Mouse (Mus musculus) forebrain, embryonic 14.5 days (tissue): ENCODE measurements around the gene 2310079G19Rik. TPM values are rescaled to one million over a fixed set of nuclear protein-coding genes. Genes with fewer than 3 reads are reported as not detected.

Source experiments
- ATAC-seq: fragments of 200-750 bp; cut with Nextera tagmentation; 2 replicates; pipeline ENCODE4 v1.8.0; 2017; ENCODE audit warnings: mild to moderate bottlenecking, moderate library complexity
- DNase-seq: peaks from one replicate; pipeline ENCODE4 v3.0.0-alpha.2; 2015; ENCODE audit warnings: low spot score
- H3K27ac ChIP-seq: fragments of 300-500 bp; sonication (generic); 2 replicates; pipeline ENCODE4 v1.5.1; 2014; ENCODE audit warnings: low read depth, mild to moderate bottlenecking, control low read depth, low read length, moderate library complexity
- H3K27me3 ChIP-seq: fragments of 300-500 bp; sonication (generic); replicated peaks from 2 replicates; pipeline ENCODE4 v1.6.1; 2014; ENCODE audit warnings: low read length, control low read depth, mixed read lengths; ENCODE audit not compliant: control insufficient read depth, insufficient read depth
- H3K36me3 ChIP-seq: fragments of 300-500 bp; sonication (generic); 2 replicates; pipeline ENCODE4 v1.6.1; 2014; ENCODE audit warnings: low read length, control low read depth; ENCODE audit not compliant: control insufficient read depth, insufficient read depth
- H3K4me1 ChIP-seq: fragments of 300-500 bp; sonication (generic); 2 replicates; pipeline ENCODE4 v1.6.1; 2014; ENCODE audit warnings: antibody characterized with exemption, low read length, control low read depth; ENCODE audit not compliant: control insufficient read depth, insufficient read depth
- H3K4me2 ChIP-seq: fragments of 300-500 bp; sonication (generic); 2 replicates; pipeline ENCODE4 v1.6.1; 2014; ENCODE audit warnings: mild to moderate bottlenecking, control low read depth, low read length
- H3K4me3 ChIP-seq: fragments of 300-500 bp; sonication (generic); 2 replicates; pipeline ENCODE4 v1.5.1; 2014; ENCODE audit warnings: low read depth, low read length, control low read depth
- H3K9ac ChIP-seq: fragments of 300-500 bp; sonication (generic); 2 replicates; pipeline ENCODE4 v1.6.1; 2014; ENCODE audit warnings: mild to moderate bottlenecking, low read length, control low read depth, moderate library complexity
- H3K9me3 ChIP-seq: fragments of 300-500 bp; sonication (generic); replicated peaks from 2 replicates; pipeline ENCODE4 v1.6.1; 2016; ENCODE audit warnings: low read length, control low read depth, mixed read lengths; ENCODE audit not compliant: control insufficient read depth
- WGBS: fragments of 180-500 bp; shearing (Covaris S2); extraction: QIAGEN DNeasy Blood & Tissue Kit; methylation state at CpG from one replicate; pipeline ENCODE4 v1.1.7; 2014; 5-methylcytosine and 5-hydroxymethylcytosine counted together
- polyA plus RNA-seq: library from polyadenylated mRNA; unstranded; fragments of >200 nt; fragmentation: Nextera tagmentation; extraction: Ambion mirVana; gene quantifications from 2 replicates; pipeline ENCODE4 v1.2.1, GENCODE M21; 2014

2310079G19Rik gene
- not detected in 2 replicates for polyA plus RNA-seq

DNA sequence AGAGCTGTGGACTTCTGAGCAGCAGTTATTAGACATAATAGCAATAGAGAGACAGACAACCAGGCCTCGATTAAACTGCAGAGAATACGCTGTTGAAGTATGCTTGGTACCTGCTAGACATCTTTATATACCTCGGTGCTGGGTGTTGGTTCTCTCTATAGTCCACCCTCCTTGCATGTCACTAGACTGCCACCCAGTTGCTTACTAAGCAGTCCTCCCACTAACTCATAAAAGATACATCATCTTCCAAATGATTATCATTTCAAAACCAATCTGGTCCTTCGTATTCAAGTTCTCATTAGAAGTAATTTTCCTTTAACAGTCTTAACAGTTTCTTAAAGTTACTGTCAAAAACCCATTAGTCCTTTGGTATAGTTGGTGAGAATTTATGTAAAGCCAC is at the start of gene 2310079G19Rik:
TSS of gene 2310079G19Rik (minus strand) at position 101 of the 400 bp plus-strand sequence.
- H3K9me3 ChIP-seq: no peaks in the 10 kb centered on the region
- H3K4me1 ChIP-seq: no peaks in the 10 kb centered on the region
- DNase-seq (no peak), ATAC-seq (no peak)
- no peak within 1 kb of the TSS for H3K27ac ChIP-seq
- H3K27me3 ChIP-seq: no peaks in the 10 kb centered on the region
- H3K4me2 ChIP-seq: no peak within 1 kb of the TSS
- H3K9ac ChIP-seq: no peak within 1 kb of the TSS
- 97% methylated on average over 4 of the region's 4 CpGs for WGBS
- no peaks in the 10 kb centered on the region for H3K36me3 ChIP-seq
- H3K4me3 ChIP-seq: no peak within 1 kb of the TSS

DNA sequence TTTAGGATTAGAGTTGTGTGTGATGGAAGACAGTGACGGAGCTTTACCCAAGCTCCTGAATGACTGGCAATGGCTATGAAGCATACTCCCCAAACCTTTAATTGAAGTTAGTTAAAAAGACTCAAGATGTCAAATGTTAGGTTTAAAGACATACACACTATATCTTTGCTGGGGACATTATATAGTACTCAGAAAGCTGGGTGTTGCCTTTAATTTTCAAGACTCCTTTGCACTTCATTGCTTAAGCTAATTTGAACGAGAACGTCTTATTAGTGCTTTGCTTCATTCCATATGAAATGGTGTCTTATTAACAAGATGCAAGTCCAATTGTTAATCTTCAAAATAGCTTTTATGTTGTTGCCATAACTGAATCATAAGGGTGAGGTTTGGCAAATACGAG is 44.1 kb upstream of the 2310079G19Rik start, which contains the start of gene Krtap27-1:
TSS of gene Krtap27-1 (minus strand) at position 101 of the 400 bp plus-strand sequence.
- 88% methylated on average over 4 of the region's 4 CpGs for WGBS
- no peak for DNase-seq
- ATAC-seq: no peak

DNA sequence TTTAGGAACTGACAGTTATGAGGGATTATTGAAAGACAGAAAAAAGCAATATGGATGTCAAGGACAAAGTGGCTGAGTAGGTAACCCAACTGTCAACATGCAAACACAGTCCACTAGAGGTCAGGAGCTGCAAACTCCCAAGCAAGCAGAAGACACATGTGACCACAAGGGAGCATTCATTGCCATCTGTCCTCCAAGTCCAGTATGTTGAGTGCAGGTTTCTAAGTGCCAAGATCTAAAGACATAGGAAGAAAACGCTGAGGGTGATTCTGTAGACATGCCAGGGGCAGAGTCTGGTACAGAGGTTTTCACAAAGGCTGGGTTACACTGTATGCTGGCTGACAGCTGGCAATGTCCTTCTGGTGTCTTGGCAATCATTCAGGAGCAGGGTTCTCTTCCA is 30.0 kb upstream of the 2310079G19Rik start:
- 39% methylated on average over 1 of the region's 1 CpGs for WGBS
- ATAC-seq: peak; percentile 34; the same call in 1 of the 2 replicates
- Histone ChIP-seq H3K4me1 (no peaks in the 10 kb centered on the region), H3K27me3 (no peaks in the 10 kb centered on the region), H3K36me3 (no peaks in the 10 kb centered on the region), H3K9me3 (no peaks in the 10 kb centered on the region), H3K4me3 (no peak overlapping the region), H3K27ac (no peak overlapping the region), H3K4me2 (no peak overlapping the region), H3K9ac (no peak overlapping the region)
- no peak for DNase-seq

More for the DNA sequence above, 44.1 kb upstream of the 2310079G19Rik start, which contains the start of gene Krtap27-1:
- Histone ChIP-seq H3K4me1 (no peaks in the 10 kb centered on the region), H3K27ac (no peak within 1 kb of the TSS), H3K36me3 (no peaks in the 10 kb centered on the region), H3K4me2 (no peak within 1 kb of the TSS), H3K27me3 (no peaks in the 10 kb centered on the region), H3K9ac (no peak within 1 kb of the TSS), H3K9me3 (no peaks in the 10 kb centered on the region), H3K4me3 (no peak within 1 kb of the TSS)

DNA sequence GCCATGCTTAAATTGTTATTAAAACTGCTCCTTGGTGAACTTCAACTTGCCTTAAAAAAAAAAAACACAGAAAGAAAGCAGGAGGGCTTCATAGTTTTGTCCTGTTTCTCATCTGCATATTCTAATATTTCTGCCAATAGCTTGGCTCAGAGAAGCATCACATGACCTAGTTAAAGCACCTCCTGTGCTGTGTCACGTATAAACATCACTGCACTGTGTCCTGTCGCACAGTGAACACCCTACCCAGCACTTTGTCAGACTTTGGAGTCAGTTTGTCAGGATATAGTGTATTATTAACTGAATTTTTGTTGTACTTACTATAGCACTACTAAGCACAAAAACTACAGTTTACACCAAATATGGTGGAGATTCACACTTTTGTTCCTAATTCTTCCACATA is 24.5 kb upstream of the 2310079G19Rik start:
- no peaks in the 10 kb centered on the region for H3K4me1 ChIP-seq
- no peak overlapping the region for H3K4me2 ChIP-seq
- H3K36me3 ChIP-seq: no peaks in the 10 kb centered on the region
- ATAC-seq (no peak), DNase-seq (no peak)
- H3K9me3 ChIP-seq: no peaks in the 10 kb centered on the region
- no peaks in the 10 kb centered on the region for H3K27me3 ChIP-seq
- H3K9ac ChIP-seq: no peak overlapping the region
- no peak overlapping the region for H3K27ac ChIP-seq
- 68% methylated on average over 2 of the region's 2 CpGs for WGBS
- H3K4me3 ChIP-seq: no peak overlapping the region

DNA sequence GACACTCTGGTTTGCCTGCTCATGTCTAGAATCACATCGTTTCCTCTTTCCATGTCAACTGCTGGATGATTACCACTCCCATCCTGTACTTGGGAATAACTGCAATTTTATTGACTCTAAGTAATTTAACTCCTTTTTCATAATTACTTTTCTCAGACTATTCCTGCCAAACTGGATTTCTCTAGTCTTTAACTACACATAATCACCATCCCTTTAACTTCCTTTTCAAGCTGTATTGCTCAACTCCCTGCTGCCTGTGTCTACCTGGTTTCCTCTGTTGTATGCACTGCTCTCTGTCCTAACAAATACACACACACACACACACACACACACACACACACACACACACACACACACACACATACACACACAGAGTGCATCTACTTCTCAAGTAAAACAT is 23.6 kb upstream of the 2310079G19Rik start:
- Histone ChIP-seq H3K9me3 (no peaks in the 10 kb centered on the region), H3K4me1 (no peaks in the 10 kb centered on the region), H3K4me2 (no peak overlapping the region), H3K27ac (no peak overlapping the region), H3K4me3 (no peak overlapping the region), H3K36me3 (no peaks in the 10 kb centered on the region), H3K9ac (no peak overlapping the region), H3K27me3 (no peaks in the 10 kb centered on the region)
- DNase-seq (no peak), ATAC-seq (no peak)
- WGBS: 78% methylated on average over 1 of the region's 1 CpGs

DNA sequence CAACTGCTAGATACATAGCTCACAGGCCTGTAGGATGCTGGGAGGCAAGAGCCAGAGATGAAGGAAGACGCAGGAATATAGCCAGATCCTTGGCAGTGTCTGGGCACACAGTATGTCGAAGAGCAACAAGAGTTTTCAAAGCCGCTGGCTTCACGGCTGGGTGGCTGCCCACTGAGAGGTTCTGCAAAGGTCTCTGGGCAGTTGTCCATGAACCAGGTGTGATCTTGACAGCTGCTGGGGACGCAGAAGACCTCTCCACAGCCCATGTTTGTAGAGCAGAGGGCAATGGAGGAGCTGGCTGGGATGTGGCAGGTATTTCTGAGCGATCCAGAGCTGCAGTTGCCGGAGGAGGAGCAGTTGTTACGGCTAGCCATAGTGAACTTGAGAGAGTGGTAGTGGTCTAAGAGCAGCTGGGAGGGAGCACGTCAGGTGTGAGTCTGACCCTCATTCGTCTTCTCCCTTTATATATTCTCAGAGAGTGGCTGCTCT is 19.9 kb upstream of the 2310079G19Rik start, which contains the start of gene Krtap26-1:
TSS of gene Krtap26-1 (minus strand) at position 439 of the 489 bp plus-strand sequence.
- Histone ChIP-seq H3K9me3 (no peaks in the 10 kb centered on the region), H3K27me3 (no peaks in the 10 kb centered on the region), H3K4me2 (no peak within 1 kb of the TSS), H3K9ac (no peak within 1 kb of the TSS), H3K4me3 (no peak within 1 kb of the TSS), H3K27ac (no peak within 1 kb of the TSS), H3K4me1 (no peaks in the 10 kb centered on the region), H3K36me3 (no peaks in the 10 kb centered on the region)
- DNase-seq (no peak), ATAC-seq (no peak)
- WGBS: 92% methylated on average over 10 of the region's 10 CpGs

DNA sequence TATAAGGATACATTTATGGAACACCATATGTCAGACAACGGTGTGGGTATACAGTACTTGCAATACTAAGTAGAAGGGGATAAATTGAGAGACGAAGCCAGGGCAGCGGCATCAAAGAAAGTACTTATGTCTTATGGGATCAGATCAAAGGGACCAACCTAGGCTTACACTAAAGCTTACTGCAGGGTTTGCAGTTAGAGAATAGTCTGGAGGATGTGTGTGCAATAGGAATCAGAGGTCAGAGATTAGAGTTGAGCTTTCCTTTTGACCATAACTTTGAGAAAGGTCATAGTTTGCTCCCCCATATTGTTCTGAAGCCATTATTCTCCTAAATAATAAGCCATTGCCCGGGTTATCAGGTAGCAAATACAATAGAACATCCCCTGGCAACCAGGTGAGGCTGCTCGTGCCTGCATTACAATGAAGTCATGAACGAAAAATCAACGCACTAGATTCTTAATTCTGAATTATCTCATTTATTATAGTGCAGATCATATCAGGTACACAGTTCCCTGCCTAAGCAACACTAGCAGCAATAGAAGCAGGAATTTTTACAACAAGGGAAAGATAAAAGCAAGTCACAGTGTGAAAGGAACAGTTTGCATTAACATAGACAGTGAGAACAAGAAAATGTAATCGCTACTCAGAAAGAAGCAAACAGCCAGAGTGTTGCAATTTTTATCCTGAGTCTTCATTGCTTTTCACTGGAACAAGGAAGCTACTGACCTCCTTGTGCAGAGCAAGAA is 19.1 kb upstream of the 2310079G19Rik start:
- peak; percentile 20 for DNase-seq
- H3K9me3 ChIP-seq: no peaks in the 10 kb centered on the region
- no peak overlapping the region for H3K4me3 ChIP-seq
- no peaks in the 10 kb centered on the region for H3K36me3 ChIP-seq
- H3K27me3 ChIP-seq: no peaks in the 10 kb centered on the region
- 78% methylated on average over 8 of the region's 8 CpGs for WGBS
- H3K4me1 ChIP-seq: no peaks in the 10 kb centered on the region
- no peak overlapping the region for H3K9ac ChIP-seq
- ATAC-seq: no peak
- H3K4me2 ChIP-seq: no peak overlapping the region
- H3K27ac ChIP-seq: no peak overlapping the region

DNA sequence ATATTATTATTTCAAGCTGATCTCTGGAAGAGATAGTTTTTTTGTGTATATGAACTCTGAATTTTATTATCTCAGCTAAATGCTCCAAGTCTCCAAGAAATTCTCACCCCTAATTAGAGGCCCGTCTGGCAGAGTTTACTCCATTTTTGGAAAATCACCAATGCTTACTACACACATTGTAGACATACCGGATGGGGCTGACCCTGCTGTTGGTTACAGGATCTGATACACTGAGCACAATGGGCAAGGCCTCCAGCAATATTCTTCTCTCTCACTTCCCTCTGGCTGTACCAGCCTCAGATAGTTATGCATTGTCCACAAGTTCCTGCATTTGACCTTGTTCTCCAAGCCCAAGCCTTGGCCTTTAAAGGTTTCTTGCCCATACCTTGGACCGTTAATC is 12.6 kb upstream of the 2310079G19Rik start:
- Histone ChIP-seq H3K4me1 (no peaks in the 10 kb centered on the region), H3K4me3 (no peak overlapping the region), H3K9ac (no peak overlapping the region), H3K4me2 (no peak overlapping the region), H3K27me3 (no peaks in the 10 kb centered on the region), H3K36me3 (no peaks in the 10 kb centered on the region), H3K9me3 (no peaks in the 10 kb centered on the region), H3K27ac (no peak overlapping the region)
- DNase-seq: peak; percentile 75
- 58% methylated on average over 3 of the region's 3 CpGs for whole genome bisulfite sequencing
- peak; percentile 70 for ATAC-seq

DNA sequence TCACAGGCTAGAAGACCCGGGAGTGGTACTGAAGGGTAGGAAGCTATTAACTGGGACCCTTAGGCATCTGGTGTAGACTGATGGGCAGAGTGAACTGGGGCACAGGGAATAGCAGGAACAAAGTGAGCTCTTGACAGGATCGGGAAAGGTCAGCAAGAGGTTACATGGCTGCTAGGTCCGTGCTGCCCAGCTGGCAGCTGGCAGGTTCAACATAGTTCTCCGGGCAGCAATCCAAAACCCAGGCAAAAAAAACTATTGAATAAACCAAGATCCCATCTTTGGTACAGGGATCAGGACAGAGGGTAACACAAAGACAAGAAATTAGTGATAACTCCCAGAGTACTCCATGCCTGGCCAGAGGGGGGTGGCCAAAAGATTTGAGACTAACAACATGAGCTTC is 7.7 kb upstream of the 2310079G19Rik start:
- no peaks in the 10 kb centered on the region for H3K27me3 ChIP-seq
- no peaks in the 10 kb centered on the region for H3K4me1 ChIP-seq
- no peak overlapping the region for H3K4me3 ChIP-seq
- no peak overlapping the region for H3K27ac ChIP-seq
- WGBS: 65% methylated on average over 4 of the region's 4 CpGs
- DNase-seq (peak; percentile 48), ATAC-seq (peak; percentile 66; the same call in 1 of the 2 replicates)
- H3K4me2 ChIP-seq: no peak overlapping the region
- H3K9ac ChIP-seq: no peak overlapping the region
- no peaks in the 10 kb centered on the region for H3K36me3 ChIP-seq
- H3K9me3 ChIP-seq: no peaks in the 10 kb centered on the region
